Mouse (Mus musculus) lung, adult 2 months (tissue): ENCODE results near the gene Kxd1. TPM values are rescaled to one million over a fixed set of nuclear protein-coding genes. Genes with fewer than 3 reads are reported as not detected.

Source experiments
- DNase-seq: peaks from one replicate; pipeline ENCODE4 v3.0.0; 2022
- H3K4me1 ChIP-seq: fragments of 200-500 bp; 2 replicates; pipeline ENCODE4 v1.6.1; 2011; ENCODE audit warnings: low read length; ENCODE audit not compliant: control insufficient read depth, insufficient read depth
- H3K4me3 ChIP-seq: fragments of 200-500 bp; replicated peaks from 2 replicates; pipeline ENCODE3; 2011; ENCODE audit warnings: low read depth, mild to moderate bottlenecking, control low read depth, low read length; ENCODE audit errors: extremely low read depth
- CTCF ChIP-seq: fragments of 200-500 bp; IDR thresholded peaks from 2 replicates; pipeline ENCODE4 v1.5.1; 2011; ENCODE audit warnings: mild to moderate bottlenecking, low read length, control low read depth; ENCODE audit not compliant: insufficient read depth
- POLR2A ChIP-seq: fragments of 200-500 bp; IDR thresholded peaks from 2 replicates; pipeline ENCODE4 v1.6.1; 2011; ENCODE audit warnings: low read depth, mild to moderate bottlenecking, control low read depth, low read length, borderline replicate concordance; ENCODE audit errors: extremely low read depth
- WGBS: fragments of 180-500 bp; shearing (Covaris S2); methylation state at CpG from one replicate; pipeline ENCODE4 v1.1.7; 2018; 5-methylcytosine and 5-hydroxymethylcytosine counted together
- polyA plus RNA-seq: library from polyadenylated mRNA; depleted of rRNA; stranded (reverse); fragments of >200 nt; gene quantifications from 2 replicates; pipeline ENCODE4 v1.2.3, GENCODE M21; 2012; rRNA removed

Kxd1 gene
- 48.7 and 54.6 TPM in 2 replicates for polyA plus RNA-seq

DNA sequence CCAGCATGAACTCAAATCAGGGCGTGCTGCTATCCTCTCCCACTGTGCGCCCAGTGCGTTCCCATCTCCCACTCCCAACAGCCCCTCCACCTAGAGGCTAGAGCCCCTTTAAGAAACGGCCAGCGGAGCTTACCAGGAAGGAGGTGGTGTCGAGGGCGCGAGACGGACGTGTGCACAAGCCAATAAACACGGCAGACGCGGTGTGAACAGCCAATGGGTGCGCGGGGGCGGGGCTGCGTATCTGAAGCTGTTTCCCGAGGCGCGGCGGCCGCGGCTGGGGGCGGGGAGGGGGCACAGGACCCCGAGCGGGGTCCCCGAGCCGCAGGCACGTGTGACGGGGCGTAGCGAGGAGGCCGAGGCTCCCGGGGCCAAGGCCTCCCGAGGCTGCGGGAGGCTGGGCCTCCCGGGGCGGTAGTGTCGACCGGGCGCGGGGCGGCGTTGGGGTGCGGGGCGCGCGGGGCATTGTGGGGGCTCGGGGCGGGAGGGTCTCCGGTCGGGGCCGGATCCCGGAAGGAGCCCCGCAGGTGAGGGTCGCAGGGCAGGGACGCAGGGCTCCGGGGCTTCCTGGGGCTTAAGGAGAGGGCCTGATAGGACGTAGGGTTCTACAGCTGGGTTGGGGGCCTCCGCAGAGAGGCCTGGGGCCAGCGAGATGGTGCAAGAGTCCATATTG lies at the start of gene Kxd1, which contains the start of gene Fkbp8:
TSS of gene Kxd1 (minus strand) at position 445 of the 670 bp plus-strand sequence.
TSS of gene Fkbp8 (plus strand) at position 213 of the 670 bp plus-strand sequence.
- peak; percentile 99 for DNase-seq
- Histone ChIP-seq H3K4me3 (peak within 1 kb of the TSS; percentile 97), H3K4me1 (peaks cover 8% of the 10 kb centered on the region)
- WGBS = 1% methylated on average over 59 of the region's 61 CpGs
- TF ChIP-seq POLR2A (peak; percentile 65; the same call in 1 of the 2 replicates), CTCF (no peak)

DNA sequence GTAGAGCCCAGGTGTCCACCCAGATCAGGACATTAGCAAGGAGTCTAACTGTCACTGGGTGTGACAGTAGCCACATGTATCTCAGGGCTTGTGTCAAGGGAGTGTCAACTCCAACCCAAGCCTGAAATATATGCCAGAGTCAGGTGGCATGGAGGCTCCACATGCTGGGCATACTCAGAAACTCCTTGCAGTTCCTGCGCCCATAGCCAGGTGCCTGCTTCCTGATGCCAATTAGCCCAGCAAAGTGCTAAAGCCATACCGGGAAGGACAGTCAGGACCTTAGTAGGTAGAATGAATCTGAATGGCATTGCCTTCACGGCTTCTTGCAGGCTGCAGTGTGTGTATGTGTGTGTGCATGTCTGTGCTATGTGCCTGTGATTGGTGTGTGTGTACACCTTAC lies 49.5 kb upstream of the Kxd1 start:
- WGBS = 96% methylated on average over 3 of the region's 3 CpGs
- Histone ChIP-seq H3K4me1 (peaks cover 8% of the 10 kb centered on the region), H3K4me3 (no peak overlapping the region)
- no peak for DNase-seq
- no peak for TF ChIP-seq CTCF
- no peak for TF ChIP-seq POLR2A

DNA sequence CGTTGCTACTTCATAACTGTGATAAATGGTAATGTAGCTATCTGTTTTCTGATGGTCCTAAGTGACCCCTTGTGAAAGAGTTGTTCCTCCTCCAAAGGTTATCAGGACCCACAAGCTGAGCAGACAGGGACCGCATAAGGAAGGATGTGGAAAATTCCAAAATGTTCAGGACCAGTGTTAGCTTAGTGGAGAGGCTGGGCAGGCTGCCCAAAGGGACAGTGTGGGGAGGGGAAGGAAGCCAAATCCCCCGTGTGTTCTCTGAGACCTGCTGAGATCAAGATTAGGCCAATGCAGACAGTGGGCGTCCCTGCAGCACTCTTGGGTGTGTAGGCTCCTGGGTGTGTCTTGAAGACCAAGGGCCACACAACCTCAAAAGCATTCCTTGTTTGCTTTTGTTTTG lies 47.2 kb upstream of the Kxd1 start:
- 29% methylated on average over 4 of the region's 4 CpGs for WGBS

DNA sequence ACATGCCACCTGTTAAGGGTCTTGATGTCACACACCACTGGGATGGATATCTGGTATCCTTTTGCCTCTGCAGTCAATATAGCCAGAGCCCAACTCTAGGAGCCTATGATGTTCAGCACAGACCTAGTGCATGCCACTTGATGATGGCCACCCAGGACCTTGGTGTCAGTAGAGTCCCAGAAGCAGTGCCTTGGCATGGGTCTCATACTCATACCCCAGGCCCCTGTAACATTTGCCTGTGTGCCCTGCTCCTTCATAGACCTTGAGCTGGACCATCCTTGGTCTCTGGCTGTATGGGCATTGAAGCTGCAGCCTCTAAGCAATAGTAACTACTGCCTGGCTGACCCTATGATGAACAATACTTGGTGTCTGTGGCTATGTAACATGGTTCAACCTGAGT lies 46.5 kb upstream of the Kxd1 start:
- peaks cover 11% of the 10 kb centered on the region for H3K4me1 ChIP-seq
- H3K4me3 ChIP-seq = no peak overlapping the region
- TF ChIP-seq POLR2A = no peak
- no peak for TF ChIP-seq CTCF
- DNase-seq = no peak

More for the DNA sequence above, 47.2 kb upstream of the Kxd1 start:
- no peak overlapping the region for H3K4me3 ChIP-seq
- DNase-seq = peak; percentile 39
- peaks cover 11% of the 10 kb centered on the region for H3K4me1 ChIP-seq
- TF ChIP-seq POLR2A = no peak
- TF ChIP-seq CTCF = no peak

DNA sequence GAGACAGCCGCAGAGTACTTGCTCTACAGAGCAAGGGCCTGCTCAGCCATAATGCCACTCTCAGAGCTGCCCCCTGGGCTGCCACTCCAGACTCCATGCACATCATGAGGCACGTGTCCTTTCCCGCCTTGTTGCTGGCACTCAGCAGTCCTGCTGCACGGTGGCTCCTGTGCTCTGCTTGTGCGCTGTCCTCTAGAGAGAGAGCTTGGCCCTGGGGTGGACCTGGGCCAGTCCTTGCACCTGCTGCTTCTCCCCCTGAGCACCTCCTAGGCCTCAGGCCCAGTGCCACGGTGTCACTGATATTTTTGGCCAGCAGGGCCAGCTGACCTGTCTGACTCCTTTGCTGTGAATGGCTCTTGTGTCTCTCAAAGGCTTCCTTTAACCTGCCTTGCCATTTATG lies 43.2 kb upstream of the Kxd1 start:
- 60% methylated on average over 6 of the region's 6 CpGs for WGBS
- TF ChIP-seq POLR2A (no peak), CTCF (0 out of 2 replicates have a peak, but pooled peaks have one; percentile 1)
- DNase-seq = no peak
- Histone ChIP-seq H3K4me3 (no peak overlapping the region), H3K4me1 (peaks cover 11% of the 10 kb centered on the region)

DNA sequence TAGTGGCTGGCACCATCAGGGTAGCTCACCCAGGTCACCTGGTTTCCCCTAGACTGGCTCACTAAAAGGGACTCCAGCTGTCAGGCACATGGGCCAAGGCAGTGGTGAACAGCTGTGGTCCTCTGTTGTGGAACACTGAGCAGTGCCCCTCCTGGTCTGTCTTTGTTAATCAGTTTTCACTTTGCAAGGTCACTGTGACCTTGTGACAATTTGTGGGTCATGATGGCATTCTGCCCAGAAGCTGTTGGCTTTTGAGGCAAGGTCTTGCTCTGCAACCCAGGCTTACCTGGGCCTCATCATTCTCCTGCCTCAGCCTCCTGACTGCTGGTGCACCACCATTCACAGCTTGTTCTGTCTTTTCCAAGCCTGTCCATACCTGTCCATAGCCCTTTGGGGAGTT lies 42.6 kb upstream of the Kxd1 start:
- Histone ChIP-seq H3K4me1 (peaks cover 15% of the 10 kb centered on the region), H3K4me3 (no peak overlapping the region)
- TF ChIP-seq CTCF = no peak
- no peak for TF ChIP-seq POLR2A
- no peak for DNase-seq

DNA sequence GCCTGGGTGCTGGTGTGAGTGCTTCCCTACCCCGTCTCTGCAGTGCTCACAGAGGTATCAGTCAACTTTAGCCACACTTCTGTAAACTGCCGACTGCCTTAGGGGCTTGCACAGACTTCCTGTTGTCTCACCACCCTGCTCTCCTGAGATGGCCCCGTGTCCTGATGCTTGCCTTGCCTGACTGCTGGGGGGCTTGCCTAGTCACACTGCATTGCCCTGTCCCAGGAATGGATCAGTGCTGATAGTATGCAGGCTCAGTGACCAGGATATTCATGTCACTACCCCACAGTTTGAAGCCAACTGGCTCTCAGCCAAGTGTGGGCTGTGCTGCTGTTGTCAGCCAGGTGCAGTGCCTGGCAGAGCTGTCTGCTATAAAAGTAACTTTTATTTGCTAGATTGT lies 37.8 kb upstream of the Kxd1 start:
- no peak for DNase-seq
- no peak overlapping the region for H3K4me3 ChIP-seq
- TF ChIP-seq CTCF (no peak), POLR2A (no peak)
- 21% methylated on average over 3 of the region's 3 CpGs for WGBS
- H3K4me1 ChIP-seq = peaks cover 37% of the 10 kb centered on the region

DNA sequence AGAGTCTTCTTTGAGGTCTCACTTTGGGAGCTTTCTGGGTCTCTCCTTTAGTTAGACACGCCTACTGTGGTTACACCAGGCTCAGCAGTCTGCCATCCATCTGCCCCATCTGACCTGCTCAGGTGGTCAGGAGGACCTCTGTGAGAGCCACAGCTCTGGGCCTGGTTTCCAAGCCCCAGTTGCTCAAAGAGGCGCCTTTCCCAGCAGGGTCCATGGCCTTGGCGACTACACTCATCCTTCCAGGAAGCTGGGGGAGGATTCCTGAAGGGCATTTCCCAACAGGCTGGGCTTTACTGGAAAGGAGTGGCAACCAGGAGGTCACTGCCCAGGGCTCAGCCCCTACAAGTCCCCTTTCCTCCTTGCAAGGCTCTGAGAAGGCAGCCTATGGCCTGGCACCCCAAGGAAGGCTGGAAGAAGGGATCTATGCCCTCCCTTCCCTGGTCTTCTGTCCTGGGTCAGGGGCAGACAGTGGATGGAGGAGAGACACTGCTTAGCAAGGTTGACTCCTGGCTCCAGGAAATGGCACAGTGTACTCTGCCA lies 37.0 kb upstream of the Kxd1 start:
- 37% methylated on average over 3 of the region's 3 CpGs for WGBS
- TF ChIP-seq POLR2A = no peak
- no peak for TF ChIP-seq CTCF
- DNase-seq = no peak
- Histone ChIP-seq H3K4me1 (peaks cover 45% of the 10 kb centered on the region), H3K4me3 (no peak overlapping the region)

DNA sequence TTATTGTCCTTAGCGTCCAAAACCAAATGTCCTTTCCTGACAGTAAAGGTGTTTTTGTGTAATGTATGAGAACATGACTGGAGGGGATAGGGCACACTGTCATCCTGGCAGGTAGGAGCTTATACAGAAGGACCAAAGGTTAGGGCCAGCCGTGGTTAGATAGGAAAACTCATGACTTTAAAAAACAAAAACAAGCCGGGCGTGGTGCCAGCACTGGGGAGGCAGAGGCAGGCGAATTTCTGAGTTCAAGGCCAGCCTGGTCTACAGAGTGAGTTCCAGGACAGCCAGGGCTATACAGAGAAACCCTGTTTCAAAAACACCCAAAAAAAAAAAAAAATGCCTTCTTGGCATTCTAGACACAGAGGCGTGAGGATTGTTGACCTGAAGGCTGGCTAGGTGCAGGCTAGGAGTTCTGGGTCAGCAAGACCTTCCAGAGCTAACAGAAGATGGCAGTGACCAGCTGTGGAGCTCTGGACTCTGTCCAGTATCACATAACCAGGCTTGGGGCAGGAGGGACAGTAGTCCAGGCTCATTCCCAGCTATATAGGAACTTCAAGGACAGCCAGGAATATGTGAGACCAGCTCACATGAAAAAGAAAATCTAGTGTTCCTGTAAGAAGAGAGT lies 36.1 kb upstream of the Kxd1 start:
- Histone ChIP-seq H3K4me1 (peaks cover 46% of the 10 kb centered on the region), H3K4me3 (no peak overlapping the region)
- no peak for DNase-seq
- TF ChIP-seq POLR2A (no peak), CTCF (no peak)
- WGBS = 85% methylated on average over 6 of the region's 6 CpGs

DNA sequence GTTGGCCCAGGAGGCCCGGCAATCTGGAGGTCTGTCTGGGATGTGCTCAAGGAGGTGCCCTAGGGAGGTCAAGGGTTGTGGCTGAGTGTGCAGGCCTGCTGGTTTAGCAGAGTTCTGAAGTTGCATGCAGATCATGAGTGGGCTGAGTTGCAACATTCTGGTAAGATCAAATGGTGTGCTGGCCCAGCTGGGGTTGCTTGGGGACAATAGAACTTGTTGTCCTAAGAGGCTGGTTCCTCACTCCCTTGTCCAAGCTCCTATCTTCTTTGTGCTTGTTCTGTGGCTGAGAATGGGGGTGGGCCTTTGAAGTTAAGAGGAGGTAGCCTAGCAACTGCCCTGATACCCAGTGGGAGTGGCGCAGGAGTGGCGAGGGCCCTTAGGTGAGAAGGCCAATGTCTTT lies 35.0 kb upstream of the Kxd1 start:
- no peak for TF ChIP-seq CTCF
- peak; percentile 70 for DNase-seq
- 69% methylated on average over 3 of the region's 3 CpGs for WGBS
- H3K4me3 ChIP-seq = no peak overlapping the region
- H3K4me1 ChIP-seq = peaks cover 54% of the 10 kb centered on the region
